Mouse (Mus musculus) stomach, embryonic 14.5 days (tissue): ENCODE measurements around the gene B4galnt2. TPM values are rescaled to one million over a fixed set of nuclear protein-coding genes. Genes with fewer than 3 reads are reported as not detected.
"Not testable (repeated sequence)": the region's sequence is repeated elsewhere in the genome, so short reads cannot be mapped to it uniquely, and the experiment has no call there.

ENCODE experiments used
- ATAC-seq: fragments of 200-750 bp; cut with Nextera tagmentation; 2 replicates; pipeline ENCODE4 v1.8.0; 2017; ENCODE audit warnings: low read depth, moderate TSS enrichment; ENCODE audit not compliant: insufficient number of reproducible peaks, insufficient read depth, low FRiP score
- H3K27ac ChIP-seq: fragments of 300-500 bp; sonication (generic); 2 replicates; pipeline ENCODE4 v1.5.1; 2014; ENCODE audit warnings: mild to moderate bottlenecking, low read length, moderate library complexity, mixed read lengths
- H3K27me3 ChIP-seq: fragments of 300-500 bp; sonication (generic); 2 replicates; pipeline ENCODE4 v1.6.1; 2014; ENCODE audit warnings: low read length, control low read depth, mixed read lengths; ENCODE audit not compliant: control insufficient read depth, insufficient read depth
- H3K36me3 ChIP-seq: fragments of 300-500 bp; sonication (generic); 2 replicates; pipeline ENCODE4 v1.6.1; 2014; ENCODE audit warnings: mild to moderate bottlenecking, control low read depth, low read length, moderate library complexity, mixed read lengths; ENCODE audit not compliant: control insufficient read depth, insufficient read depth
- H3K4me1 ChIP-seq: fragments of 300-500 bp; sonication (generic); 2 replicates; pipeline ENCODE4 v1.6.1; 2014; ENCODE audit warnings: low read length, control low read depth, mixed read lengths; ENCODE audit not compliant: control insufficient read depth, insufficient read depth
- H3K4me2 ChIP-seq: fragments of 300-500 bp; sonication (generic); replicated peaks from 2 replicates; pipeline ENCODE4 v1.6.1; 2014; ENCODE audit warnings: low read depth, low read length, control low read depth
- H3K4me3 ChIP-seq: fragments of 300-500 bp; sonication (generic); 2 replicates; pipeline ENCODE4 v1.5.1; 2014; ENCODE audit warnings: low read depth, low read length, control low read depth
- H3K9ac ChIP-seq: fragments of 300-500 bp; sonication (generic); replicated peaks from 2 replicates; pipeline ENCODE4 v1.6.1; 2014; ENCODE audit warnings: low read depth, mild to moderate bottlenecking, control low read depth, low read length, moderate library complexity, mixed read lengths
- H3K9me3 ChIP-seq: fragments of 300-500 bp; sonication (generic); 2 replicates; pipeline ENCODE4 v1.6.1; 2016; ENCODE audit warnings: low read depth, low read length, control low read depth; ENCODE audit not compliant: control insufficient read depth
- WGBS: fragments of 180-500 bp; shearing (Covaris S2); extraction: QIAGEN DNeasy Blood & Tissue Kit; methylation state at CpG from one replicate; pipeline ENCODE4 v1.1.7; 2014; 5-methylcytosine and 5-hydroxymethylcytosine counted together
- polyA plus RNA-seq: library from polyadenylated mRNA; unstranded; fragments of >200 nt; fragmentation: Nextera tagmentation; extraction: Ambion mirVana; gene quantifications from 2 replicates; pipeline ENCODE4 v1.2.1, GENCODE M21; 2014

Gene B4galnt2
- polyA plus RNA-seq, 1 experiment from 2014 or later, result 3.2 TPM

GRCm38 (mm10) chr11:95915006-95915710 is 467 bp upstream of the B4galnt2 start:
- Histone ChIP-seq H3K4me3 (peak overlapping the region; percentile 19), H3K4me2 (peak overlapping the region; percentile 39), H3K9ac (no peak overlapping the region), H3K27ac (no peak overlapping the region), H3K36me3 (no peaks in the 10 kb centered on the region), H3K27me3 (peaks cover 26% of the 10 kb centered on the region), H3K9me3 (no peaks in the 10 kb centered on the region), H3K4me1 (0 out of 2 replicates have a peak, but pooled peaks cover 3% of the 10 kb centered on the region)
- under 1% methylated on average over 28 of the region's 28 CpGs for WGBS
- no peak for ATAC-seq

DNA sequence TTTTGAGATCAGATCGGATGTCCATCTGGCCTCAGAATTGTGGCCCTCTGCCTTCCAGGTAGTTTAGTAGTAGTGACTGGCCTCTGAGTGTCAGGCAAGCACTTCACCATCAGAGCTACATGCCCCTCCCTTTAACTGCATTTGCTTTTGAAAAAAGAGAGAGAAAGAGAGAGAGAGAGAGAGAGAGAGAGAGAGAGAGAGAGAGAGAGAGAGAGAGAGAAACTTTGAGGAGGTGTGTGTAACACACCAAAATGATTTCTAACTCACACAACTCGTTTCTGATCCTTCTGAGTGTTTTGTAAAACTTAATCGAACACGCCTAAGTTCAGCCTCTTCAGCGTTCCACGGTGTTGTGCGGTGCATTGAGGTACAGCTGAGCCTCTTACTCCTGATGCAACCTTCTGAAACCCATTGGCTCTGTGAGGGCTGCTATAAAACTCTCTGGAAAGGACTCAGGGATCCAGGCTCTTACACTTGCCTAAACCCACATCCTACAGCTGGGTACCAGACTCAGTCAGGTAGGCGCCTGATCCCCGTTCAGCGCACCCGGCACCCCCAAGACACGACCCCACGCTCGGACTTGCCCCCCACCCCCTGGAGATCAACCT is 628 bp downstream of the B4galnt2 start:
- H3K9me3 ChIP-seq, result no peaks in the 10 kb centered on the region
- H3K36me3 ChIP-seq, result no peaks in the 10 kb centered on the region
- ATAC-seq, result no peak
- peak overlapping the region; percentile 39 for H3K4me2 ChIP-seq
- H3K4me1 ChIP-seq, result 0 out of 2 replicates have a peak, but pooled peaks cover 3% of the 10 kb centered on the region
- WGBS, result 4% methylated on average over 14 of the region's 14 CpGs
- H3K9ac ChIP-seq, result no peak overlapping the region
- peak overlapping the region; percentile 19 for H3K4me3 ChIP-seq
- H3K27me3 ChIP-seq, result peaks cover 26% of the 10 kb centered on the region
- H3K27ac ChIP-seq, result no peak overlapping the region

GRCm38 (mm10) chr11:95911579-95911978 is 3.1 kb downstream of the B4galnt2 start:
- H3K9ac ChIP-seq, result no peak overlapping the region

GRCm38 (mm10) chr11:95907805-95908524 is 6.7 kb downstream of the B4galnt2 start:
- no peak overlapping the region for H3K4me3 ChIP-seq
- H3K27me3 ChIP-seq, result 0 out of 2 replicates have a peak, but pooled peaks cover 7% of the 10 kb centered on the region
- no peaks in the 10 kb centered on the region for H3K4me1 ChIP-seq
- no peaks in the 10 kb centered on the region for H3K36me3 ChIP-seq
- H3K9ac ChIP-seq, result no peak overlapping the region
- H3K27ac ChIP-seq, result no peak overlapping the region
- H3K9me3 ChIP-seq, result no peaks in the 10 kb centered on the region
- H3K4me2 ChIP-seq, result no peak overlapping the region
- WGBS, result 83% methylated on average over 5 of the region's 5 CpGs
- ATAC-seq, result no peak

More at GRCm38 (mm10) chr11:95911579-95911978, 3.1 kb downstream of the B4galnt2 start:
- no peak overlapping the region for H3K27ac ChIP-seq
- 8% methylated on average over 7 of the region's 7 CpGs for WGBS
- H3K36me3 ChIP-seq, result no peaks in the 10 kb centered on the region
- H3K4me3 ChIP-seq, result no peak overlapping the region
- H3K4me2 ChIP-seq, result no peak overlapping the region
- ATAC-seq, result no peak
- H3K4me1 ChIP-seq, result 0 out of 2 replicates have a peak, but pooled peaks cover 3% of the 10 kb centered on the region
- H3K27me3 ChIP-seq, result peaks cover 21% of the 10 kb centered on the region; the same call in 1 of the 2 replicates
- H3K9me3 ChIP-seq, result no peaks in the 10 kb centered on the region

DNA sequence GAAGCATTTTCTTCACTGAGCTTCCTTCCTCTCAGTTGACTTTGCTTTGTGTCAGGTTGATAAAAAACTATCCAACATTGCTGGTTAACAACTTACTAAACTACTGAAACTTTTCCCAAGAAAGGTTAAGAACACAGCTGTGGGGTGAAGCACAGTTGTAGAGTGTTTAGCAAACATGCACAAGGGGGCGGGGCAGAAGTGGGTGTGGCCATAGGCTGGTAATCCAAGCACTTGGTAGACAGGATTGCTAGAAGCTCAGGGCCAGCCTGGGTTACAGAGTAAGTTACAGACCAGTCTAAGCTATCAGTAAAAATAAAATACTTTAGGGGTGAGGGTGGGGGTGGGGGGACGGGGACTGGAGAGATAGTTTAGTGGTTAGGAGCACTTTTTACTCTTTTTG is 10.4 kb downstream of the B4galnt2 start:
- no peaks in the 10 kb centered on the region for H3K9me3 ChIP-seq
- no peak overlapping the region for H3K27ac ChIP-seq
- H3K4me2 ChIP-seq, result no peak overlapping the region
- no peaks in the 10 kb centered on the region for H3K27me3 ChIP-seq
- no peak for ATAC-seq
- WGBS, result 66% methylated on average over 2 of the region's 2 CpGs
- no peaks in the 10 kb centered on the region for H3K36me3 ChIP-seq
- H3K4me3 ChIP-seq, result no peak overlapping the region
- no peaks in the 10 kb centered on the region for H3K4me1 ChIP-seq
- no peak overlapping the region for H3K9ac ChIP-seq

GRCm38 (mm10) chr11:95896446-95897179 is 18.1 kb downstream of the B4galnt2 start:
- no peak overlapping the region for H3K4me2 ChIP-seq

GRCm38 (mm10) chr11:95890462-95891051 is 24.1 kb downstream of the B4galnt2 start:
- Histone ChIP-seq H3K27me3 (no peaks in the 10 kb centered on the region), H3K9ac (no peak overlapping the region), H3K9me3 (no peaks in the 10 kb centered on the region), H3K4me1 (no peaks in the 10 kb centered on the region), H3K27ac (no peak overlapping the region), H3K4me2 (no peak overlapping the region), H3K36me3 (no peaks in the 10 kb centered on the region), H3K4me3 (no peak overlapping the region)
- 68% methylated on average over 2 of the region's 2 CpGs for WGBS
- ATAC-seq, result no peak

More at GRCm38 (mm10) chr11:95896446-95897179, 18.1 kb downstream of the B4galnt2 start:
- no peak overlapping the region for H3K4me3 ChIP-seq
- 78% methylated on average over 14 of the region's 14 CpGs for WGBS
- H3K36me3 ChIP-seq, result no peaks in the 10 kb centered on the region
- H3K9ac ChIP-seq, result no peak overlapping the region
- ATAC-seq, result no peak
- no peak overlapping the region for H3K27ac ChIP-seq
- no peaks in the 10 kb centered on the region for H3K4me1 ChIP-seq
- no peaks in the 10 kb centered on the region for H3K27me3 ChIP-seq
- H3K9me3 ChIP-seq, result no peaks in the 10 kb centered on the region

DNA sequence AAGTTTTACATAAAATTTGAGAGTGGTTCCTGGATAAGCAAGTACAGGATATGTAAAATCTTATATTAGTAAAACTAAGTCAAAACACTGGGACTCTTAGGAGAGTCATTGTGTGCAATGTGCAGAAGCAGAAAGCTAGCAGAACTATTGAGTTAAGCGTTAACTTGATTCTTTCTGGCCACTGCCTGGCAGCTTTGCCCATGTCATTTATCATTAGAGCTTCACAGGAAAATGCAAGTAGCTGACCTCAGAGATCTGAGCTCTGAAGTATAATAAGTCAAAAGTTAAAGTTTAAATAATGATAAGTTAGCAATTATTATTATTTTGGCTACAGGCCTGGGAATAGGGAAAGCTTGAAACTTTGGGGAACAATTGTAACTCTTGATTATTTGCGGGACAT is 34.8 kb downstream of the B4galnt2 start:
- 59% methylated on average over 2 of the region's 2 CpGs for WGBS
- ATAC-seq, H3K9ac ChIP-seq: not testable (repeated sequence)

More for the DNA sequence above, 34.8 kb downstream of the B4galnt2 start:
- H3K27ac ChIP-seq, H3K36me3 ChIP-seq, H3K4me1 ChIP-seq, H3K4me2 ChIP-seq, H3K9me3 ChIP-seq, H3K4me3 ChIP-seq, H3K27me3 ChIP-seq: not testable (repeated sequence)
